Mouse (Mus musculus) embryo, embryonic 9.5 days (tissue): Measurements from ENCODE around the gene Papln.

ENCODE experiments used
- DNase-seq: peaks from one replicate; pipeline ENCODE4 v3.0.0-alpha.2; 2017; ENCODE audit errors: extremely low spot score

The Papln gene

GRCm38 (mm10) chr12:83767833-83768232, 4.4 kb downstream of the Papln start:
- DNase-seq = no peak

DNA sequence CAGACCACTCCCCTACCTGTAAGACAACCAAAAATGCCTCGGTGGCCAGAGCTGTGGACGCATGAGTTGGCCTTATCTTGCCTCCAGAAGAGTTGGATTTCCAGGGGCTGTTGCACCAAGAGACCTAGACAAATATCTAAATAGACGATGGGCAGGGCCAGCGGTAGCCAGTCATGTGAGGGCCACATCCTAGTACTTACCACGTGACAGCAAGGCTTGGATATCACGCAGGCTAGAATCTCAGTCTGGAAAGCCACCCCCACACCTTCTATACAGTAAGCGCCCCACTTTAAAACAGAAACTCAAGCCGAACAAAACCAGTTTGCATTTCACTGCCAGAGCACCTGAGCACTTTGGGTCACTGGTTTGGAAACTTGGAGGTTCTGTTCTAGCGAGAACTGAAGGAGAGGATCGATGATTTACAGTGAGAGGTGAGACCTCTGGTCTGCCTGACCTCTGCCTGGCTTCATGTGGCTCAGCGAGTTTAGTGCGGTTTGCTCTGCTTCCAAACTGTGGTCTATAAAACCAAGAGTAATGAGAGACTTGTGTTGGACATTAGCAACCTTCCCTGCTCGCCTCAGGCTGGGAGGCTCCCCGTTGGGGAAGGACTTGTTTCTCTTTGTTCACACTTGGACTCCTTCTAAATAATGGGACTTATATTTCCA, 4.9 kb downstream of the Papln start:
- no peak for DNase-seq

GRCm38 (mm10) chr12:83770418-83771256, 7.2 kb downstream of the Papln start:
- peak; percentile 85 for DNase-seq

GRCm38 (mm10) chr12:83775621-83776020, 12.2 kb downstream of the Papln start:
- DNase-seq = no peak

GRCm38 (mm10) chr12:83776766-83777165, 13.3 kb downstream of the Papln start:
- DNase-seq = no peak

DNA sequence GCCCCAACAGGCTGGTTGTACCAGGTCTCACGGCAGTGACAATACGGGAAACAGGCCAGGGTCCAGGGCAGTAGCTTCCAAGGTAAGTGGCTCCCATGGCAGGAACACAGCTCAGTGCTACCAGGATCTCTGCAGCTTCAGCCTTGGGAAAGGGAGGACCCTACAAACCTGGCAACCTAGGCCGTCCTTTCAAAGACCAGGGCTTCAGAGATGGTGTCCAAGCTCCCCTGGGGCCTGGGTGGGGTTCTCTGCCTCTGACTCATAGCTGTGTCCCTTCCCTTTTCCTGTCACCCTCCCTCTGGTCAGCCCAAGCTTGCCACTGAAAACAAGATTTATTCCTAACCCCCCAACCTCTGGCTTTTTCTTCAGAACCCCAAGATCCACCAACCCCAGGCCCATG, 16.7 kb downstream of the Papln start:
- no peak for DNase-seq

DNA sequence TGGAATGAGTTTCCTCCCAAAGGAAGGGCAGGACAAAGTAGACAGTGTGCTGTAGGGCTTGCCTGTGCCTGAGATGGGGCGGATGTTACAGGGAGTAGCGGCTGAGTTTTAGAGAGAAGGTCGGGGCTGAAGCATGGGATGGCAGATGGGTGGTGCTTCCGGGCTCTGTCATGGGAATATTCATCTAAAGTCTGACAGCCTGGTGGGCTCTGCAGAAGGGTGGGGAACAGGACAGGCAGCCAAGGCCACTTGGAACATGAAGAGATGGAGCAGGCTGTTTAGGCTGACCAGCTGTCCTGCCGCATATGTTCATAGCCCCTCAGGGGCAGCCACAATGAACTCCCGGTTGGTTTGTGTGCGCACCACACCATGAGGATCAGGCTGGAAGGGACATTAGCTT, 17.8 kb downstream of the Papln start:
- DNase-seq = no peak

DNA sequence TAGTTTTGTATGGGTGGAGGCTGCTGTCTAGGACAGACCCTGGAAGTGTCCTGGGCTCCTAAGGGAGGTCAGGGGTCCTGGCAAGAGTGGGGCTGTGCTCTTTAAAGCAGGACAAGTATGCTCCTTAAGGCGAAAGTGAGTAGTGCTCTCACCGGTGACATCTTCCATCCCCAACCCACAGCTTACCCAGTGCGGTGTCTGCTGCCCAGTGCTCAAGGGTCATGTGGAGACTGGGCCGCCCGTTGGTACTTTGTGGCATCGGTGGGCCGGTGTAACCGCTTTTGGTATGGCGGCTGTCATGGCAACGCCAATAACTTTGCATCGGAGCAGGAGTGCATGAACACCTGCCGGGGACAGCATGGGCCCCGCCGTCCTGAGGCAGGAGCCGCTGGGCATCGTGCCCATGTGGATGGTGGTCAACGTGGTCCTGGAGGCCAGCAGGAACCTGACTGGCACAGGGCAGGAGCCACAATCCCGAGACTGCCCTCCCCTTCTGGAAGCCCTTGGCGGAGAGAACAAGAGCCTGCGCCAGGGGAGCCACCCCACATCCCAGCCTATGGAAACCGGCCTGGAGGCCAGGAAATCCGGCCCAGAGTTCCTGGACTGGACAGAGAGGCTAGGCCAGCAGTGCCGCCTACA, 18.3 kb downstream of the Papln start:
- DNase-seq = no peak

DNA sequence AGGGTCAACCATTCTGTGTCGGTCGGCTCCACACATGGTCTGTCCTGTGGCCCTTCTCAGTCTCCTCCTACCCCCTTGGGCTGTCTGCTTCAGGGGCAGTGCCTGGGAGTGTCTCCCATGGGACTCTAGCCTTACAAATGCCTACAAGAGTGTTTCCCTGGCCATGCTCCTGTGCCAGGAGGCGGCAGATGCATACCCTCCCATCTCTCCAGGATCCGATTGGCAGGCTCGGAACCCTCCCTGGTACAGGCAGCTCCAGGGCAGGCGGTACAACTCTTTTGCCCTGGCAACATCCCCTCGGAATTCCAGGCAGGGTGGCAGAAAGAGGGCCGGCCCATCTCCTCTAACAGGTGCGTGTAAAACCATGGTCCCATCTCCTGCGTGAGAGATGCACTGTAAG, 19.2 kb downstream of the Papln start:
- DNase-seq = no peak

DNA sequence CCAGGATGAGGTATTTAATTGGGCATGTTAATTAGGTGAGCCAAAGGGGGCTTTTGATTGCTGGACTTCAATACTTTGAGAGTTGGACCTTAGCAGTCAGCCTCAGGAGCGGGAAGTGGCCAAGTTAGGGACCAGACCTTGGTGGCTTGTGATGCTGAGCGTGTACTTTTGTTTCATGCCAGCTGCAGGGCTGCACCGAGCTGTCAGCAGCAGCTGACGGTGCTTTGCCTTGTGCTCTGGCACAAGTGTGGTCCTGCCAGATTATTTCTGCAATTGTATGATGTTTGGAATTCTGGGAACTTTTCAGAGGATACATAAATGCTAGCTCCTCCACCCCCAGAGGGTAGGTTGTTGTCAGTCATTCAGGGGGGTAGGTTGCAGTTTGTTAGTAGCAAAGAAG, 21.9 kb downstream of the Papln start:
- no peak for DNase-seq

DNA sequence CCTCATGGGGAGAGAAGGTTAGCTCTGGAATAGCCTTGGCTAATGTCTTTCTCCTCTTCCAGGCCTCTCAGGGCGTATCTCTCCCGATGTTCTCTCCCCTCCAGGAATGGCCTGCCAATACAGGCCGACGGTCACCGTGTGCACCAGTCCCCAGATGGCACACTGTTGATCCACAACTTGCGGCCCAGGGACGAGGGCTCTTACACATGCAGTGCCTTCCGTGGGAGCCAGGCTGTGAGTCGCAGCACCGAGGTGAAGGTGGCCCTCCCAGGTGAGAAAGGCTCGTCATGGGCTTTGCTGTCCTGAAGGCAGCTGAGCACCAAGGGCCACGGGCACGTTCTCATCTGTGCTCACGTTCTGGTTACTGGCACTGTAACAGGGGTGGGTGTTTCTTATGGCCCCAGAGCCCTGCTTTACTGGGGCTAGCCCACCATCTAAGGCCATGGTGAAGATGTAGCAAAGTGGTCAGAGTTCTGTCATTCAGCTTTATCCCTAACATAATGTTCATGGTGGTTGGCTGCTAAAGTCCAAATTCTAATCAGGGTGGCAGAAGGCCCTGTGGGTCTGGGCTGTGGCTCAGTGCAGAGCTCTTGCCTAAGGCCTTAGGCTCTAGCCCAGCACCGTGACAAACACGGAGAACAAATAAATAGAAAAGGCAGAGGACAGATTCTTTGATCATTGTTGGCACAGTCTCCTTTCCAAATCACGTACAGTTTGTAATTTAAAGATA, 25.8 kb downstream of the Papln start:
- DNase-seq = no peak

- no peak for DNase-seq
These were observed 26.3 kb downstream of the Papln start for GRCm38 (mm10) chr12:83789781-83790140.

DNA sequence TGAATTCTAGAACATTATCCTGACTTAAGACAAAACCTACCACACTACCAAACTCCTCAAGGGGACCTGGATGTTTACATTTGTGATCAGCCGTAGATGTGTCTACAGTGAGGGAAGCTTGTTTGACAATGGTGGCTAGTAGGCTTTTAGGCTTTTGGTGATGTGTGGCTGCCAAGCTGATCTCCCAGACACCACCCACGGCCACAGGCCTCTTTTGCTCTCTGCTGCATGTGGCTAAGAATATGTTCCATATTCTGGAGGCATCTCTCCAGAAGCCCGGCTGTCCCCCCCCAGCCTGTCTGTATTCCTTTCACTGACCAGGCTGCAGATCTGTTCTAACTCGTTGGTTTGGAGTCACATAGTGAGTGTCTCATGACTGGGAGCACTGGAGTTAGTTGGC, 27.3 kb downstream of the Papln start:
- DNase-seq = no peak

GRCm38 (mm10) chr12:83791737-83792136, 28.3 kb downstream of the Papln start:
- DNase-seq = no peak

GRCm38 (mm10) chr12:83792706-83793410, 29.4 kb downstream of the Papln start:
- DNase-seq = no peak

DNA sequence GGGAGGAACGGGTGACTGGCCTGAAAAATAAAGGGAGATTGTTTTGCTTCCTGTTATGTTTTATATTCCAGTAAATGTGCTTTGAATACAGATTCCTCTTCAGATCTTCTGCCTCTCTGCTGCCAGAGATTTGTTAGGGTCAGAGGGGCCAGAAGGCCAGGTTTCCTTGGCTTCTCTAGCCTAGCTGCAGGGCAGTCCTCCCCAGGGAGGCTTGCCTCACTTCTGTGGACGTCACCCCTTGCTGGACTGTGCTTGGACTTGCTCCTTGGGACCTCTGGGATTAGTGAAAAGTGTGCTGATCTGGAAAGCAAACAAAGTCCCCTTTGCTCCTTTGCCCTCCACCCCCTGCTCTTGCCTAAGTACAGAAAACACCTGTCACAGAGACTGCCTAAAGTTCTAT, 31.6 kb downstream of the Papln start:
- no peak for DNase-seq

- DNase-seq = no peak
These were observed 32.2 kb downstream of the Papln start for GRCm38 (mm10) chr12:83795586-83795985.

- no peak for DNase-seq
These were observed 34.9 kb downstream of the Papln start for GRCm38 (mm10) chr12:83798313-83798712.

DNA sequence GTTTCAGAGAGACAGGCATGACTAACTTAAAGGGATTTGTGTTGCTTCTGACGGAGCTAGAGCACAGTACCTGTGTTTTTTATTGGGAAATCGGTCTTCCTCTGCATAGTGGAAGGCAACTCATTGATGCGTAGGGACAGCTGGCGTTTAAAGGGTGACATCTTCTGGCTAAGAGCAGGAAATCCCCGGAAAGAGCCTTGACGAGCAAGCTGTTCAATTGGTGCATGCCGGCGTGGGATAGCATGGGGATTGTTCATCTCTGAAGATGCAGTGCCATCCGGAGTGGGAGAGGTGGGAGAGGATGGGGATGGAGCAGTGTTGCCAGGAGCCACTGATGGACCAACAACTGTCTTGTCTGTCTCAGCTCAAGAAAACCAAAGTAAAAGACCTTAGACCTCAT, 37.5 kb downstream of the Papln start:
- DNase-seq = no peak

DNA sequence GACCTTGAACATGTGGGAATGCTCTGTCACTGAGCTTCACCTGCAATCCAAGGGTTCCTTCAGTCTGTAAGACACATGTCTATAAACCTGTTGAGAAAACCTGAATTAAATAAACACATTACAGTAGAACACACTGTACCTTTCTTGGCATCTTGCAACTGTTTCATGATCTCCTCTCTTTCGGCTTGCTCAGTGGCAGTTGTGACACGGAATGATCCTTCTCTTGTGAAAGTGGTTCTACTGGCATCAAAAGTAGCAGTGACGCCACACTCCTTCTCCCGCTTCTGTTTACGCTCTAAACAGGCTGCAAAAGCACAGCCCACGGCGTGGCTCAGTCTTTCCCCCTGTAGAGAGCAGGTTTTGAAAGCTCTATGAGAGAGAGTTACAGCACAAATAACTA, 40.2 kb downstream of the Papln start:
- DNase-seq = no peak

GRCm38 (mm10) chr12:83811901-83812300, 48.5 kb downstream of the Papln start:
- no peak for DNase-seq

GRCm38 (mm10) chr12:83816616-83817015, 53.2 kb downstream of the Papln start:
- no peak for DNase-seq
